Mouse (Mus musculus): ENCODE results near the gene Adora2a. TPM values are rescaled to one million over a fixed set of nuclear protein-coding genes. Genes with fewer than 3 reads are reported as not detected.

Adora2a gene
- 3.7 and 3.8 TPM in 2 replicates for polyA plus RNA-seq (2015; fragmentation: Nextera tagmentation; extraction: Ambion mirVana)

GRCm38 (mm10) chr10:75316872-75316907, at the start of gene Adora2a:
Gene Adora2a, plus strand, starts transcription at chr10:75316877.
- Histone ChIP-seq H3K9ac (ENCODE audit: low read depth, low read length) (peak within 1 kb of the TSS; percentile 22; the same call in 1 of the 2 replicates), H3K27ac (ENCODE audit: low read length) (peak within 1 kb of the TSS; percentile 20; the same call in 1 of the 2 replicates), H3K4me1 (ENCODE audit: control insufficient read depth, insufficient read depth, low read length) (peaks cover 6% of the 10 kb centered on the region), H3K27me3 (ENCODE audit: control insufficient read depth, insufficient read depth, low read depth, low read length) (peaks cover 19% of the 10 kb centered on the region), H3K4me3 (ENCODE audit: low read depth, low read length) (peak within 1 kb of the TSS; percentile 36), H3K9me3 (replicated peaks; ENCODE audit: control insufficient read depth, low read length, poor library complexity, severe bottlenecking) (no peaks in the 10 kb centered on the region), H3K4me2 (ENCODE audit: low read length) (peak within 1 kb of the TSS; percentile 54), H3K36me3 (ENCODE audit: control insufficient read depth, insufficient read depth, low read length) (peaks cover 3% of the 10 kb centered on the region; the same call in 1 of the 2 replicates)
- WGBS: 3% methylated on average over 4 of the region's 4 CpGs
- no peak for ATAC-seq

- Histone ChIP-seq H3K27ac (ENCODE audit: low read length) (no peak overlapping the region), H3K4me2 (ENCODE audit: low read length) (no peak overlapping the region), H3K4me3 (ENCODE audit: low read depth, low read length) (no peak overlapping the region), H3K4me1 (ENCODE audit: control insufficient read depth, insufficient read depth, low read length) (no peaks in the 10 kb centered on the region), H3K9me3 (replicated peaks; ENCODE audit: control insufficient read depth, low read length, poor library complexity, severe bottlenecking) (no peaks in the 10 kb centered on the region), H3K36me3 (ENCODE audit: control insufficient read depth, insufficient read depth, low read length) (peaks cover 19% of the 10 kb centered on the region), H3K27me3 (ENCODE audit: control insufficient read depth, insufficient read depth, low read depth, low read length) (no peaks in the 10 kb centered on the region), H3K9ac (ENCODE audit: low read depth, low read length) (no peak overlapping the region)
- WGBS: 97% methylated on average over 4 of the region's 4 CpGs
- ATAC-seq: no peak
Measured at GRCm38 (mm10) chr10:75273020-75273419, 43.7 kb upstream of the Adora2a start.

- H3K36me3 ChIP-seq (ENCODE audit: control insufficient read depth, insufficient read depth, low read length): peaks cover 27% of the 10 kb centered on the region
- H3K4me2 ChIP-seq (ENCODE audit: low read length): no peak overlapping the region
- H3K9ac ChIP-seq (ENCODE audit: low read depth, low read length): no peak overlapping the region
- no peak overlapping the region for H3K27ac ChIP-seq (ENCODE audit: low read length)
- H3K4me1 ChIP-seq (ENCODE audit: control insufficient read depth, insufficient read depth, low read length): no peaks in the 10 kb centered on the region
- no peaks in the 10 kb centered on the region for H3K27me3 ChIP-seq (ENCODE audit: control insufficient read depth, insufficient read depth, low read depth, low read length)
- H3K4me3 ChIP-seq (ENCODE audit: low read depth, low read length): no peak overlapping the region
- no peaks in the 10 kb centered on the region for H3K9me3 ChIP-seq (replicated peaks; ENCODE audit: control insufficient read depth, low read length, poor library complexity, severe bottlenecking)
- no peak for ATAC-seq
- 95% methylated on average over 12 of the region's 12 CpGs for WGBS
Measured at GRCm38 (mm10) chr10:75276427-75277013, 40.2 kb upstream of the Adora2a start.

GRCm38 (mm10) chr10:75277501-75277900, 39.2 kb upstream of the Adora2a start:
- no peaks in the 10 kb centered on the region for H3K27me3 ChIP-seq (ENCODE audit: control insufficient read depth, insufficient read depth, low read depth, low read length)
- WGBS: 83% methylated on average over 1 of the region's 1 CpGs
- no peak overlapping the region for H3K4me2 ChIP-seq (ENCODE audit: low read length)
- H3K9ac ChIP-seq (ENCODE audit: low read depth, low read length): no peak overlapping the region
- ATAC-seq: no peak
- H3K9me3 ChIP-seq (replicated peaks; ENCODE audit: control insufficient read depth, low read length, poor library complexity, severe bottlenecking): no peaks in the 10 kb centered on the region
- H3K36me3 ChIP-seq (ENCODE audit: control insufficient read depth, insufficient read depth, low read length): peaks cover 27% of the 10 kb centered on the region
- no peak overlapping the region for H3K27ac ChIP-seq (ENCODE audit: low read length)
- H3K4me3 ChIP-seq (ENCODE audit: low read depth, low read length): no peak overlapping the region
- H3K4me1 ChIP-seq (ENCODE audit: control insufficient read depth, insufficient read depth, low read length): no peaks in the 10 kb centered on the region

- H3K27me3 ChIP-seq (ENCODE audit: control insufficient read depth, insufficient read depth, low read depth, low read length): no peaks in the 10 kb centered on the region
- WGBS: 90% methylated on average over 5 of the region's 5 CpGs
Measured at GRCm38 (mm10) chr10:75282648-75283047, 34.0 kb upstream of the Adora2a start.

GRCm38 (mm10) chr10:75283821-75284220, 32.9 kb upstream of the Adora2a start:
- H3K36me3 ChIP-seq (ENCODE audit: control insufficient read depth, insufficient read depth, low read length): peaks cover 11% of the 10 kb centered on the region; the same call in 1 of the 2 replicates
- no peak overlapping the region for H3K4me3 ChIP-seq (ENCODE audit: low read depth, low read length)
- 90% methylated on average over 3 of the region's 3 CpGs for WGBS

More at GRCm38 (mm10) chr10:75282648-75283047, 34.0 kb upstream of the Adora2a start:
- no peak overlapping the region for H3K4me2 ChIP-seq (ENCODE audit: low read length)
- peaks cover 11% of the 10 kb centered on the region; the same call in 1 of the 2 replicates for H3K36me3 ChIP-seq (ENCODE audit: control insufficient read depth, insufficient read depth, low read length)
- no peaks in the 10 kb centered on the region for H3K4me1 ChIP-seq (ENCODE audit: control insufficient read depth, insufficient read depth, low read length)
- H3K9ac ChIP-seq (ENCODE audit: low read depth, low read length): no peak overlapping the region
- ATAC-seq: no peak
- no peaks in the 10 kb centered on the region for H3K9me3 ChIP-seq (replicated peaks; ENCODE audit: control insufficient read depth, low read length, poor library complexity, severe bottlenecking)
- no peak overlapping the region for H3K27ac ChIP-seq (ENCODE audit: low read length)
- no peak overlapping the region for H3K4me3 ChIP-seq (ENCODE audit: low read depth, low read length)

GRCm38 (mm10) chr10:75288579-75288978, 28.1 kb upstream of the Adora2a start:
- no peaks in the 10 kb centered on the region; the same call in 1 of the 2 replicates for H3K36me3 ChIP-seq (ENCODE audit: control insufficient read depth, insufficient read depth, low read length)
- H3K9ac ChIP-seq (ENCODE audit: low read depth, low read length): no peak overlapping the region
- 88% methylated on average over 7 of the region's 7 CpGs for WGBS

More at GRCm38 (mm10) chr10:75283821-75284220, 32.9 kb upstream of the Adora2a start:
- no peak overlapping the region for H3K4me2 ChIP-seq (ENCODE audit: low read length)
- H3K27me3 ChIP-seq (ENCODE audit: control insufficient read depth, insufficient read depth, low read depth, low read length): no peaks in the 10 kb centered on the region
- no peaks in the 10 kb centered on the region for H3K4me1 ChIP-seq (ENCODE audit: control insufficient read depth, insufficient read depth, low read length)
- no peak for ATAC-seq
- no peak overlapping the region for H3K9ac ChIP-seq (ENCODE audit: low read depth, low read length)
- no peaks in the 10 kb centered on the region for H3K9me3 ChIP-seq (replicated peaks; ENCODE audit: control insufficient read depth, low read length, poor library complexity, severe bottlenecking)
- no peak overlapping the region for H3K27ac ChIP-seq (ENCODE audit: low read length)

GRCm38 (mm10) chr10:75289392-75289791, 27.3 kb upstream of the Adora2a start:
- ATAC-seq: no peak
- no peaks in the 10 kb centered on the region for H3K9me3 ChIP-seq (replicated peaks; ENCODE audit: control insufficient read depth, low read length, poor library complexity, severe bottlenecking)
- no peak overlapping the region for H3K4me3 ChIP-seq (ENCODE audit: low read depth, low read length)
- H3K4me2 ChIP-seq (ENCODE audit: low read length): no peak overlapping the region
- 85% methylated on average over 4 of the region's 4 CpGs for WGBS
- H3K4me1 ChIP-seq (ENCODE audit: control insufficient read depth, insufficient read depth, low read length): no peaks in the 10 kb centered on the region
- no peaks in the 10 kb centered on the region; the same call in 1 of the 2 replicates for H3K36me3 ChIP-seq (ENCODE audit: control insufficient read depth, insufficient read depth, low read length)
- no peak overlapping the region for H3K9ac ChIP-seq (ENCODE audit: low read depth, low read length)
- no peaks in the 10 kb centered on the region for H3K27me3 ChIP-seq (ENCODE audit: control insufficient read depth, insufficient read depth, low read depth, low read length)
- H3K27ac ChIP-seq (ENCODE audit: low read length): no peak overlapping the region

More at GRCm38 (mm10) chr10:75288579-75288978, 28.1 kb upstream of the Adora2a start:
- H3K9me3 ChIP-seq (replicated peaks; ENCODE audit: control insufficient read depth, low read length, poor library complexity, severe bottlenecking): no peaks in the 10 kb centered on the region
- no peaks in the 10 kb centered on the region for H3K27me3 ChIP-seq (ENCODE audit: control insufficient read depth, insufficient read depth, low read depth, low read length)
- H3K27ac ChIP-seq (ENCODE audit: low read length): no peak overlapping the region
- H3K4me2 ChIP-seq (ENCODE audit: low read length): no peak overlapping the region
- no peaks in the 10 kb centered on the region for H3K4me1 ChIP-seq (ENCODE audit: control insufficient read depth, insufficient read depth, low read length)
- no peak for ATAC-seq
- H3K4me3 ChIP-seq (ENCODE audit: low read depth, low read length): no peak overlapping the region

GRCm38 (mm10) chr10:75290650-75291049, 26.0 kb upstream of the Adora2a start:
- Histone ChIP-seq H3K36me3 (ENCODE audit: control insufficient read depth, insufficient read depth, low read length) (no peaks in the 10 kb centered on the region; the same call in 1 of the 2 replicates), H3K27me3 (ENCODE audit: control insufficient read depth, insufficient read depth, low read depth, low read length) (no peaks in the 10 kb centered on the region), H3K4me3 (ENCODE audit: low read depth, low read length) (no peak overlapping the region), H3K4me2 (ENCODE audit: low read length) (no peak overlapping the region), H3K4me1 (ENCODE audit: control insufficient read depth, insufficient read depth, low read length) (no peaks in the 10 kb centered on the region), H3K9ac (ENCODE audit: low read depth, low read length) (no peak overlapping the region), H3K27ac (ENCODE audit: low read length) (no peak overlapping the region), H3K9me3 (replicated peaks; ENCODE audit: control insufficient read depth, low read length, poor library complexity, severe bottlenecking) (no peaks in the 10 kb centered on the region)
- no peak for ATAC-seq
- 91% methylated on average over 5 of the region's 5 CpGs for WGBS

Measured in midbrain, embryonic 16.5 days (tissue).